Mouse (Mus musculus): Measurements from ENCODE around the gene Cep250. TPM values are rescaled to one million over a fixed set of nuclear protein-coding genes. Genes with fewer than 3 reads are reported as not detected.

Gene Cep250
- polyA plus RNA-seq, 1 experiment from 2014 or later = 40.2 TPM

DNA sequence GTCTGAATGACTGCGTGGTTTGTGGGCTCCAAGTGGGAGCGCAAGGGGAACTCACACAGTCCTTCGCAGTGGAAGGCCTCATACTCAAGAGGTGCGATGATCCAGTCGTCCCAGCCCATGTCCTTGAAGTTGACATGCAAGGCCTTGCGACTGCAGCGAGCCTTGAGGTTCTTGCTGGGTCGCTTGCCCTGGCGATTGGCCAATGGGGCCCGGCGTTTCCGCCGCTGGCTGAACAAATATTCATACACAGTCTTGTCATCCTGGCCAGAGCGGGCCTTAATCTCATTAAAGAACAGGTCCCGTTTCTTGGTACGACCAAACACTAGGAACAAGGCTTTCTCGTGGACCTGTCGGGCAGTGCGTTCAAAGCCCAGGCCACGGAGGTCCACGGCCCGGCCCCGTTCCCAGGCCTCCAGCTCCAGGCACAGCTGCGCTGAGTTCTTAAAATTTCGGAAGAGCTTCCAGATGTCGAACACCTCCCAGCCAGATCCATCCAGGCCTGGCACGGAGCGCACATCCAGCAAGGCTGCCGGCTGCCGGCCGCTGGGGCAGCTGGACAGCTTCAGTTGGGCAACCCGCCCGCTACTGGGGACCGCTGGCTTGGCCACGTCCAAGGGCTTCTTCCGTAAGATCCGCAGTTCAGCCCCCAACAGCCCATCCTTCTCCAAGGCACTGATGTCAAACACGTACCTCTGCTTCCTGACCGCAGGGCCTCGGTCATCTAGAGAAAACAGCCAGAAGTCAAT, 14.4 kb upstream of the Cep250 start:
- in situ Hi-C loops (cut with MboI; ENCODE audit: low pct_unique_long_range_greater_than_20kb) = no loop called here
- ChIA-PET POLR2A (interaction anchor here (0.6 kb wide), 1 partner anchor 89 kb away, joined by 3 read pairs; no protein-coding TSS in a partner anchor), CTCF (no interaction called here)
- H3K27me3 ChIP-seq = no peaks in the 10 kb centered on the region
- DNase-seq (ENCODE audit: low read depth, low spot score) (no peak), ATAC-seq (no peak)
- no peak for TF ChIP-seq CTCF (IDR thresholded peaks at IDR 0.05)

DNA sequence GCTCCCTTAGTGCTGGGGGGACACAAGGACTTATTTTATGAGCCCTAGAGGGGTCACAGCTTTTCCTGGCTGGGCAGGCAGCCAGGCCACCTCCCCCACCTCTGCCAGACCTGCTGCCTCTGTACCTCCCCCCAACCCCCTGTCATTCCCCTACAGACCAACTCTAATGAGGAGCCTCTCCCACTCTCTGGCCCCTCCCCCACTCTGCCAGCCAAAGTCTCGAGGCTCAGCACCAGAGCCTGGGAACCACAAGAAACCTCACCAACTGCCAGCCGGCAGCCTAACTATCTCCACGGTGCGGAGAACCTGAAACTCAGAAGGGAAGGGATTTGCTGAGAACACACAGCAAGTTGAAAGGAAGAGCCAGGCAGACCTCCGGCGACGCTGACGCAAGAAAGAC, 12.8 kb upstream of the Cep250 start:
- in situ Hi-C loops (cut with MboI; ENCODE audit: low pct_unique_long_range_greater_than_20kb) = no loop called here
- CTCF ChIA-PET = interaction anchor here (1.1 to 1.2 kb wide), 2 partner anchors 9 to 95 kb away, joined by 3 read pairs; no protein-coding TSS in a partner anchor
- ATAC-seq (no peak), DNase-seq (ENCODE audit: low read depth, low spot score) (no peak)
- POLR2A ChIA-PET = no interaction called here
- TF ChIP-seq CTCF (IDR thresholded peaks at IDR 0.05) = no peak
- H3K27me3 ChIP-seq = no peaks in the 10 kb centered on the region

DNA sequence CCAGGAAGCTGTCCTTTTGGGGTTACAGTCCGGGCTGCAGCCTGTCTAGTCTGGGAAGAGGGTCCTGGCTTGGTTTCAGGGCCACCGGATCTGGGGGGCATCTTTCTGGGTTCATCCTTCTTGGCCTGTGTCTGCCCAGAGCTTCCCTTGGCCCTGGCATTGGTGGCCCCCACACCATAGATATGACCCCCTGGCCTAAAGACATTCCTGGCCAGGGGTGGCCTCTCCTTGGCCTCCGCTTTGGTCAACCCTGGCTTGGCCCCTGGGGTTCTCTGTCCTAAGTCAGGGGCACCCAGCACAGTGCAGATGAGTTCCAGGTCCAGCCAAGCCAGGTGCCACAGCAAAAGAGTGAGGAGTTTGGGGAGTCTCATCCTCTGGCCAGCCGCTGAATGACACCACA, 11.6 kb upstream of the Cep250 start:
- ChIA-PET CTCF (interaction anchor here (0.8 to 2.3 kb wide), 4 partner anchors 7 to 117 kb away, joined by 3 to 16 read pairs (median 4); no protein-coding TSS in a partner anchor), POLR2A (interaction anchor here (0.7 kb wide), 1 partner anchor 97 kb away, joined by 3 read pairs; no protein-coding TSS in a partner anchor)
- DNase-seq (ENCODE audit: low read depth, low spot score) (no peak), ATAC-seq (no peak)
- TF ChIP-seq CTCF (IDR thresholded peaks at IDR 0.05) = no peak
- in situ Hi-C loops (cut with MboI; ENCODE audit: low pct_unique_long_range_greater_than_20kb) = loop anchor here (5.0 kb wide), 1 partner anchor 97 kb away; no protein-coding TSS in a partner anchor
- no peaks in the 10 kb centered on the region for H3K27me3 ChIP-seq

DNA sequence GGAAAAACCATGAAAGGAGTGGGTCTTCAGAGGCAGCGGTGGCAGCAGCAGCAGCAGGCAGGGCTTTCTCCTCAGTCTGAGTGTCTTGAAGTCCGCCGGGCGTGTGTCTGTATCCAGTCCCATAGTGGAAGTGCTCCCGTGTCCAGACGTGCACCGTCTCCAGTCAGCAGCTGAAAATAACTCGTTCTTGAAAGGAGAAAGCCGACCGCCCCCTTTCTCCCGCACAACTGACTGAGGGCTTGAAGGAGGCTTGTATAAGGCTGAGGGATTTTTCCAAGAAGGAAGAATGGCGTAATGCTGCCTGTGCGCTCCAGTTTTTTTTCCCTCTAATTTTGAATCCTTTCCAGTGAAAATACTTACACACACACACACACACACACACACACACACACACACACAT, 11.1 kb upstream of the Cep250 start, which contains the start of gene Gdf5:
Gene Gdf5, minus strand, starts transcription at position 244 of the 400 bp plus-strand sequence.
- H3K27me3 ChIP-seq = no peaks in the 10 kb centered on the region
- POLR2A ChIA-PET = no interaction called here
- CTCF ChIA-PET = interaction anchor here (2.0 to 2.4 kb wide), 3 partner anchors 59 to 112 kb away, joined by 5 to 16 read pairs (median 14); no protein-coding TSS in a partner anchor
- ATAC-seq (no peak), DNase-seq (ENCODE audit: low read depth, low spot score) (no peak)
- no peak for TF ChIP-seq CTCF (IDR thresholded peaks at IDR 0.05)
- in situ Hi-C loops (cut with MboI; ENCODE audit: low pct_unique_long_range_greater_than_20kb) = loop anchor here (5.0 kb wide), 1 partner anchor 98 kb away; no protein-coding TSS in a partner anchor

DNA sequence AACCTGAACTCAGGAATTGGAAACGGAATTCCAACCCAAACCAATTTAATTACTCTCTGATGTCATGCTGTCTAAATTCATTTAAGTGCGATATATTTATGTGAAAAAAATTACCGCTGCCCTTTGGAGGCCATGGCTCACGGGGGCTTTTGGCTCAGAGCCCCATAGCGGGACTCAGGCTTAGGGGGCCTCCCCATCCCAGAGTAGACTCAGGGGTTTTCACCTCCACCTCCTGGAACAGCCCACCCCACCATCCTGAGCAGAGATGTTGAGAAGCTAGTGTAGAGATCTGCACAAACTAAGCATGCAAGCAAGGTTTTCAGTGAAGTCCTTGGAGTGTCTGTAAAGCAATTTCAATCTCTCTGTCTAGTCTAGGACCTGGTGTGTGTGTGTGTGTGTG, 10.7 kb upstream of the Cep250 start:
- ChIA-PET POLR2A (no interaction called here), CTCF (interaction anchor here (1.0 to 2.4 kb wide), 9 partner anchors 12 to 250 kb away, joined by 3 to 16 read pairs (median 4); no protein-coding TSS in a partner anchor)
- in situ Hi-C loops (cut with MboI; ENCODE audit: low pct_unique_long_range_greater_than_20kb) = loop anchor here (5.0 kb wide), 1 partner anchor 98 kb away; no protein-coding TSS in a partner anchor
- no peaks in the 10 kb centered on the region for H3K27me3 ChIP-seq
- TF ChIP-seq CTCF (IDR thresholded peaks at IDR 0.05) = no peak
- no peak for DNase-seq (ENCODE audit: low read depth, low spot score)
- no peak for ATAC-seq

DNA sequence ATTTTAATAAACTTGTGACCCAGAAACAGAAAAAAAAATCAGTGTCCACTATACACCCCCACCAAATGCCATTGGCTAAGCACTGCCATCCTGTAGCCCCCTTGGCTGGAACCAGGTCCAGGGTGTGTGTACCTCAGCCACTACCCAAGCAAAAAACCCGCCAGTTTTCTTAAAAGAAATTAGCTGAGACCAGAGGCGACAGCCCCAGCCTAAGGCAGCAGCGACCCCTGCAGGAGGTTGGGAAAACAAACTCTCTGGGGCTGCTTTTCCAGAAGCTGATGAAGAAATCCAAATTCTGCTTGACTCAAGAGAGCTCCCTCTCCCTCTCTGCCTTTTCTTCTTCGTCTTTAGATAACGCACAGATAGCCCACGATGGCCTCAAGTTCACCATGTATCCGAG, 10.2 kb upstream of the Cep250 start:
- CTCF ChIA-PET = interaction anchor here (0.7 to 2.4 kb wide), 12 partner anchors 13 to 250 kb away, joined by 3 to 16 read pairs (median 4); partner anchors contain the start of gene Uqcc1
- no peak for ATAC-seq
- peak; percentile 97 for TF ChIP-seq CTCF (IDR thresholded peaks at IDR 0.05)
- H3K27me3 ChIP-seq = no peaks in the 10 kb centered on the region
- in situ Hi-C loops (cut with MboI; ENCODE audit: low pct_unique_long_range_greater_than_20kb) = loop anchor here (5.0 kb wide), 1 partner anchor 99 kb away; no protein-coding TSS in a partner anchor
- DNase-seq (ENCODE audit: low read depth, low spot score) = no peak
- POLR2A ChIA-PET = no interaction called here

DNA sequence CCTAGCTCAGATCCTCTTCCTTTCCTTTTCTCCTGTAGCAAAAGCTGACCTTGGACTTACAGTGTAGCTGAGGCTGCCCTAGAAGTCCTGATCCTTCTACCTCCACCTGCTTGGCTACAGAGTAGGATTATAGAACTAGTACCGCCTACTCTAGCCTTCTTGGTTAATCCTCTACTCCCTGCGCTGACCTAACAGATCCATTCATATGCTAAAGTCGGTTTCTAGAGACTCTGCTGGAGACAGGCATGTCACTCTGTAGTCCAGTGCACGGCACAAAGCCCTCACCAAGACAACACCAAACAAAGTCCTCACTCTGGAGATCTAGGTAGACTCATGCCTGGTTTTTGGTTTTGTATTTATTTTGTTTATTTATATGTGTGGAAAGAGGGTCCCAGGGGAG, 9.8 kb upstream of the Cep250 start:
- ATAC-seq = no peak
- ChIA-PET POLR2A (no interaction called here), CTCF (interaction anchor here (0.7 to 2.4 kb wide), 12 partner anchors 13 to 250 kb away, joined by 3 to 16 read pairs (median 4); partner anchors contain the start of gene Uqcc1)
- in situ Hi-C loops (cut with MboI; ENCODE audit: low pct_unique_long_range_greater_than_20kb) = loop anchor here (5.0 kb wide), 1 partner anchor 99 kb away; no protein-coding TSS in a partner anchor
- H3K27me3 ChIP-seq = no peaks in the 10 kb centered on the region
- TF ChIP-seq CTCF (IDR thresholded peaks at IDR 0.05) = no peak
- no peak for DNase-seq (ENCODE audit: low read depth, low spot score)

DNA sequence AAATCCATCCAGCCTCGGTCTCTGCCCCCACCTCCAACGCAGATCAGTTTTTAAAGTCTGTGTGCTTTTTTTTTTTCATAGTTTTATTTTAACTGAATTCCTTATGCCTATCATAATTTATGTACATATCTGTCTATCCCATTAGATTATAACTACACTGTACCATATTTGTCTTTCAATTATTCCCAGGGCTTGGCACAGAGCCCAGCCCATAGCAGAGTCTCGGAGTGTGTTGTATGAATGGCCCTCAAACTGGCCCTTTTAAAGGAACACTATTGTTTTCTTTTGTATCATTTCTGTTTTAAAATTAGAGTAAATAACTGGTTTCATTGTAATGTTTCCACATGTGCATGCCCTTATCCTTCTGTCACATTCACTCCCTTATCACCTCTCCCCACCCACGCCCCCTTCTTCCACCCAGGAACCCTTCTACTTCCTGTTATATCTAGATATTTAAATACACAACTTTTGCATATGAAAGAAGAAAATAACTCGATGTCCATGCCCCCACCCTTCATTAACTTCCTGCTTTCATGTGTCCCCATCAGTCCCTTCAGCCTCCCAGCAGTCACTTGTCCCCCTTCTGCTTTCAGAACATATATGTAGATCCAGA, 8.8 kb upstream of the Cep250 start:
- in situ Hi-C loops (cut with MboI; ENCODE audit: low pct_unique_long_range_greater_than_20kb) = loop anchor here (5.0 kb wide), 1 partner anchor 100 kb away; no protein-coding TSS in a partner anchor
- ATAC-seq = no peak
- no peaks in the 10 kb centered on the region for H3K27me3 ChIP-seq
- no peak for TF ChIP-seq CTCF (IDR thresholded peaks at IDR 0.05)
- ChIA-PET POLR2A (no interaction called here), CTCF (interaction anchor here (2.4 kb wide), 1 partner anchor 98 kb away, joined by 14 read pairs; no protein-coding TSS in a partner anchor)
- no peak for DNase-seq (ENCODE audit: low read depth, low spot score)

DNA sequence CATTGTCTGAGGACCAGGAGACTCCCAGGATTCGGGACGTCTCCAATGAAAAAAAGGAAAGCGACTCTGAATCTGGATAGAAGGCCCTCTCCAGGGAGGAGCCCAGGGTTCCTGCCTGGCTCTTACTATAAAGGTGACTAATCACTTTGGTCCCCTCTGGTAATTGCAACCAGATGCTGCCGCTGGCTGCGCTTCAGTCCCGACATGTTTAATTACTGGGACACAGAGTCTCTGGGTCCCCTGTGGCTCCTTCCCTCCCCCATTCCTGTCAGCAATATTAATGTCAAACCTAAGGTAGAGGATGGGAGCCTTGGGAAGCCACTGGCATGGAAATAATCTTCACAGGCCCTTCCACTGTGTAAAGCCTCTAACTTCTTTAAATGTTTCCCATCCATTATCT, 6.9 kb upstream of the Cep250 start:
- no peak for ATAC-seq
- CTCF ChIA-PET = no interaction called here
- no peak for TF ChIP-seq CTCF (IDR thresholded peaks at IDR 0.05)
- no peak for DNase-seq (ENCODE audit: low read depth, low spot score)
- in situ Hi-C loops (cut with MboI; ENCODE audit: low pct_unique_long_range_greater_than_20kb) = loop anchor here (5.0 kb wide), 1 partner anchor 102 kb away; no protein-coding TSS in a partner anchor
- H3K27me3 ChIP-seq = no peaks in the 10 kb centered on the region
- POLR2A ChIA-PET = interaction anchor here (0.6 kb wide), 1 partner anchor 122 kb away, joined by 4 read pairs; no protein-coding TSS in a partner anchor

DNA sequence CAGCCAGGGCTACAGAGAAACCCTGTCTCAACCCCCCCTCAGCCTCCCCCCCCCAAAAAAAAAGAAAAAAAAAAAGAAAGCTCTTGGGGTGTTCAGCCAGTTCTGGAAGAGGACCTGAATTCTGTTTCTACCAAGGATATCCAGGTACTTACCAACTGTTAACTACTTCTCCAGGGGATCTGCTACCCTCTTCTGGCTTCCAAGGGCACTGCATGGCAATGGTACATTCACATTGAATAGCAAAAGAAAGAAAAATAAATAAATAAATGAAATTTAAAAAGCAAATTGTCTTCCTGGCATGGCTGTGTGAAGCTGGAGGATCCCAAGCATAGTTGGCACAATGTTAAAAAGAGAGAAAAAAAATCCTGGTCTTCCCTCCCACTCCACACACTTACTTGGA, 4.3 kb upstream of the Cep250 start:
- ChIA-PET POLR2A (no interaction called here), CTCF (interaction anchor here (0.7 to 2.0 kb wide), 6 partner anchors 8 to 290 kb away, joined by 3 to 5 read pairs (median 3); no protein-coding TSS in a partner anchor)
- DNase-seq (ENCODE audit: low read depth, low spot score) (no peak), ATAC-seq (no peak)
- no peaks in the 10 kb centered on the region for H3K27me3 ChIP-seq
- peak; percentile 69 for TF ChIP-seq CTCF (IDR thresholded peaks at IDR 0.05)
- in situ Hi-C loops (cut with MboI; ENCODE audit: low pct_unique_long_range_greater_than_20kb) = loop anchor here (10.0 to 25.0 kb wide), 2 partner anchors 185 to 277 kb away; partner anchors contain the start of genes Gm28036, Nfs1 and Romo1

Data from Patski (cell line).